Mouse (Mus musculus): ENCODE data around the gene Nop9. TPM values are rescaled to one million over a fixed set of nuclear protein-coding genes. Genes with fewer than 3 reads are reported as not detected.

The Nop9 gene
- total and polyA plus RNA-seq, 3 experiments = 22.3 to 45.5 (median 23.0) TPM

- Histone ChIP-seq H3K9me3 (replicated peaks) (no peaks in the 10 kb centered on the region), H3K27me3 (ENCODE audit: insufficient read depth, low read length) (no peaks in the 10 kb centered on the region), H3K4me1 (ENCODE audit: insufficient read depth, low read depth, low read length) (peaks cover 81% of the 10 kb centered on the region), H3K36me3 (replicated peaks) (peaks cover 47% of the 10 kb centered on the region), H3K4me3 (ENCODE audit: low read depth, low read length) (peak overlapping the region; percentile 75; the same call in 1 of the 2 replicates)
- ATAC-seq (ENCODE audit: extremely low read depth, insufficient number of reproducible peaks, low FRiP score, poor library complexity, severe bottlenecking) (no peak), DNase-seq (ENCODE audit: low spot score) (no peak)
- TF ChIP-seq TAL1 (conservative IDR thresholded peaks at IDR 0.05; ENCODE audit: low read depth, low read length) (no peak), GATA2 (IDR thresholded peaks at IDR 0.05; ENCODE audit: borderline replicate concordance, low read depth, low read length) (no peak), POLR2AphosphoS5 (IDR thresholded peaks at IDR 0.05; ENCODE audit: insufficient replicate concordance, low read depth, low read length) (no peak), CTCF (IDR thresholded peaks at IDR 0.05; ENCODE audit: low read depth, low read length) (no peak), GATA1 (IDR thresholded peaks at IDR 0.05; ENCODE audit: borderline replicate concordance, low read length) (no peak)
Measured at GRCm38 (mm10) chr14:55711786-55712185, 33.7 kb upstream of the Nop9 start.

GRCm38 (mm10) chr14:55713007-55713728, 32.3 kb upstream of the Nop9 start:
- peak; percentile 78 for DNase-seq (ENCODE audit: low spot score)
- peaks cover 55% of the 10 kb centered on the region for H3K36me3 ChIP-seq (replicated peaks)
- peak overlapping the region; percentile 75 for H3K4me3 ChIP-seq (ENCODE audit: low read depth, low read length)
- TF ChIP-seq TAL1 (conservative IDR thresholded peaks at IDR 0.05; ENCODE audit: low read depth, low read length) (no peak), CTCF (IDR thresholded peaks at IDR 0.05; ENCODE audit: low read depth, low read length) (no peak), POLR2AphosphoS5 (IDR thresholded peaks at IDR 0.05; ENCODE audit: insufficient replicate concordance, low read depth, low read length) (no peak), GATA1 (IDR thresholded peaks at IDR 0.05; ENCODE audit: borderline replicate concordance, low read length) (no peak), GATA2 (IDR thresholded peaks at IDR 0.05; ENCODE audit: borderline replicate concordance, low read depth, low read length) (no peak)
- H3K27me3 ChIP-seq (ENCODE audit: insufficient read depth, low read length) = no peaks in the 10 kb centered on the region
- peaks cover 76% of the 10 kb centered on the region for H3K4me1 ChIP-seq (ENCODE audit: insufficient read depth, low read depth, low read length)
- ATAC-seq (ENCODE audit: extremely low read depth, insufficient number of reproducible peaks, low FRiP score, poor library complexity, severe bottlenecking) = peak; percentile 69
- no peaks in the 10 kb centered on the region for H3K9me3 ChIP-seq (replicated peaks)

- Histone ChIP-seq H3K9me3 (replicated peaks) (no peaks in the 10 kb centered on the region), H3K4me1 (ENCODE audit: insufficient read depth, low read depth, low read length) (peaks cover 72% of the 10 kb centered on the region), H3K27me3 (ENCODE audit: insufficient read depth, low read length) (no peaks in the 10 kb centered on the region), H3K4me3 (ENCODE audit: low read depth, low read length) (peak within 1 kb of the TSS; percentile 75), H3K36me3 (replicated peaks) (peaks cover 57% of the 10 kb centered on the region)
- TF ChIP-seq GATA2 (IDR thresholded peaks at IDR 0.05; ENCODE audit: borderline replicate concordance, low read depth, low read length) = no peak
- ATAC-seq (ENCODE audit: extremely low read depth, insufficient number of reproducible peaks, low FRiP score, poor library complexity, severe bottlenecking) = no peak
- no peak for DNase-seq (ENCODE audit: low spot score)
Measured at GRCm38 (mm10) chr14:55713729-55714122, 31.8 kb upstream of the Nop9 start, which contains the start of gene Tgm1. Gene Tgm1, minus strand, starts transcription at chr14:55713926.

GRCm38 (mm10) chr14:55714893-55715292, 30.6 kb upstream of the Nop9 start:
- TF ChIP-seq POLR2AphosphoS5 (IDR thresholded peaks at IDR 0.05; ENCODE audit: insufficient replicate concordance, low read depth, low read length) (no peak), CTCF (IDR thresholded peaks at IDR 0.05; ENCODE audit: low read depth, low read length) (no peak), GATA2 (IDR thresholded peaks at IDR 0.05; ENCODE audit: borderline replicate concordance, low read depth, low read length) (no peak), TAL1 (conservative IDR thresholded peaks at IDR 0.05; ENCODE audit: low read depth, low read length) (no peak), GATA1 (IDR thresholded peaks at IDR 0.05; ENCODE audit: borderline replicate concordance, low read length) (no peak)
- no peak for DNase-seq (ENCODE audit: low spot score)
- ATAC-seq (ENCODE audit: extremely low read depth, insufficient number of reproducible peaks, low FRiP score, poor library complexity, severe bottlenecking) = no peak; the same call in 1 of the 2 replicates
- no peaks in the 10 kb centered on the region for H3K27me3 ChIP-seq (ENCODE audit: insufficient read depth, low read length)
- H3K4me1 ChIP-seq (ENCODE audit: insufficient read depth, low read depth, low read length) = peaks cover 65% of the 10 kb centered on the region
- H3K4me3 ChIP-seq (ENCODE audit: low read depth, low read length) = no peak overlapping the region
- H3K9me3 ChIP-seq (replicated peaks) = no peaks in the 10 kb centered on the region
- H3K36me3 ChIP-seq (replicated peaks) = peaks cover 57% of the 10 kb centered on the region

GRCm38 (mm10) chr14:55716271-55716670, 29.2 kb upstream of the Nop9 start:
- Histone ChIP-seq H3K4me1 (ENCODE audit: insufficient read depth, low read depth, low read length) (peaks cover 69% of the 10 kb centered on the region), H3K36me3 (replicated peaks) (peaks cover 61% of the 10 kb centered on the region)
- ATAC-seq (ENCODE audit: extremely low read depth, insufficient number of reproducible peaks, low FRiP score, poor library complexity, severe bottlenecking) = no peak

GRCm38 (mm10) chr14:55716884-55717283, 28.6 kb upstream of the Nop9 start:
- Histone ChIP-seq H3K4me3 (ENCODE audit: low read depth, low read length) (no peak overlapping the region), H3K36me3 (replicated peaks) (peaks cover 56% of the 10 kb centered on the region), H3K27me3 (ENCODE audit: insufficient read depth, low read length) (no peaks in the 10 kb centered on the region), H3K4me1 (ENCODE audit: insufficient read depth, low read depth, low read length) (peaks cover 67% of the 10 kb centered on the region), H3K9me3 (replicated peaks) (no peaks in the 10 kb centered on the region)
- ATAC-seq (ENCODE audit: extremely low read depth, insufficient number of reproducible peaks, low FRiP score, poor library complexity, severe bottlenecking) = no peak
- no peak for DNase-seq (ENCODE audit: low spot score)
- no peak for TF ChIP-seq CTCF (IDR thresholded peaks at IDR 0.05; ENCODE audit: low read depth, low read length)
- TF ChIP-seq GATA1 (IDR thresholded peaks at IDR 0.05; ENCODE audit: borderline replicate concordance, low read length) = no peak
- TF ChIP-seq GATA2 (IDR thresholded peaks at IDR 0.05; ENCODE audit: borderline replicate concordance, low read depth, low read length) = no peak
- no peak for TF ChIP-seq TAL1 (conservative IDR thresholded peaks at IDR 0.05; ENCODE audit: low read depth, low read length)
- TF ChIP-seq POLR2AphosphoS5 (IDR thresholded peaks at IDR 0.05; ENCODE audit: insufficient replicate concordance, low read depth, low read length) = no peak

More at GRCm38 (mm10) chr14:55716271-55716670, 29.2 kb upstream of the Nop9 start:
- DNase-seq (ENCODE audit: low spot score) = no peak
- Histone ChIP-seq H3K4me3 (ENCODE audit: low read depth, low read length) (no peak overlapping the region), H3K9me3 (replicated peaks) (no peaks in the 10 kb centered on the region), H3K27me3 (ENCODE audit: insufficient read depth, low read length) (no peaks in the 10 kb centered on the region)
- TF ChIP-seq CTCF (IDR thresholded peaks at IDR 0.05; ENCODE audit: low read depth, low read length) (no peak), POLR2AphosphoS5 (IDR thresholded peaks at IDR 0.05; ENCODE audit: insufficient replicate concordance, low read depth, low read length) (no peak), TAL1 (conservative IDR thresholded peaks at IDR 0.05; ENCODE audit: low read depth, low read length) (no peak), GATA2 (IDR thresholded peaks at IDR 0.05; ENCODE audit: borderline replicate concordance, low read depth, low read length) (no peak), GATA1 (IDR thresholded peaks at IDR 0.05; ENCODE audit: borderline replicate concordance, low read length) (no peak)

Data from G1E (cell line).